Mouse (Mus musculus): ENCODE results near the gene Megf11. TPM values are rescaled to one million over a fixed set of nuclear protein-coding genes. Genes with fewer than 3 reads are reported as not detected.

Megf11 gene
- polyA plus RNA-seq, 2 experiments = 0.80 to 1.0 TPM

DNA sequence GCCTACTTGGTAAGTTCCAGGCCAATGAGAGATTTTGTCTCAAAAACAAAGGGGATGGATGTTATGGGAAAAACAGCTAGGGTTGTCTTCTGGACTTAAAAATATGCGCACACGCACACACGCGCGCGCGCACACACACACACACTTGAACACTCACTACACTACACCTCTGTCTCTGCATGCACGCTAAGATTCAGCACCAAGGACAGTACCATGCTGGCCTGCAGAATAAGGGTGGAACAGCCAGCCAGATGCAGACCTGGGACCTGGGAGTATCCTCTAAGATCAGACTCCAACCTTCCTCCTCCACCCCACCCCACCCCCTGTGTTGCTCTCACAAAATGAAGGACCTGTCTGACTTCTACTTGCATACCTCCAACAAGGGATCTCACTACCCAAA lies 239.1 kb downstream of the Megf11 start:
- H3K27ac ChIP-seq (replicated peaks; ENCODE audit: low read depth, low read length) = no peak overlapping the region
- H3K4me1 ChIP-seq (ENCODE audit: control insufficient read depth, insufficient read depth, low read length) = no peaks in the 10 kb centered on the region
- TF ChIP-seq POLR2A (IDR thresholded peaks at IDR 0.05; ENCODE audit: borderline replicate concordance, extremely low read depth, insufficient read depth, insufficient read length) = no peak
- H3K36me3 ChIP-seq (ENCODE audit: control insufficient read depth, insufficient read depth, low read length) = no peaks in the 10 kb centered on the region
- no peaks in the 10 kb centered on the region for H3K27me3 ChIP-seq (ENCODE audit: control insufficient read depth, insufficient read depth, low read length)
- WGBS = 68% methylated on average over 8 of the region's 8 CpGs
- ATAC-seq (ENCODE audit: low FRiP score, low read depth) = no peak
- H3K4me3 ChIP-seq (replicated peaks; ENCODE audit: low read length) = no peak overlapping the region
- peak; percentile 86 for DNase-seq (ENCODE audit: low spot score)
- H3K9ac ChIP-seq (ENCODE audit: low read depth, low read length, severe bottlenecking) = no peak overlapping the region
- H3K4me2 ChIP-seq (replicated peaks; ENCODE audit: low read depth, low read length, severe bottlenecking) = no peak overlapping the region
- H3K9me3 ChIP-seq (ENCODE audit: control insufficient read depth, low read length) = no peaks in the 10 kb centered on the region

DNA sequence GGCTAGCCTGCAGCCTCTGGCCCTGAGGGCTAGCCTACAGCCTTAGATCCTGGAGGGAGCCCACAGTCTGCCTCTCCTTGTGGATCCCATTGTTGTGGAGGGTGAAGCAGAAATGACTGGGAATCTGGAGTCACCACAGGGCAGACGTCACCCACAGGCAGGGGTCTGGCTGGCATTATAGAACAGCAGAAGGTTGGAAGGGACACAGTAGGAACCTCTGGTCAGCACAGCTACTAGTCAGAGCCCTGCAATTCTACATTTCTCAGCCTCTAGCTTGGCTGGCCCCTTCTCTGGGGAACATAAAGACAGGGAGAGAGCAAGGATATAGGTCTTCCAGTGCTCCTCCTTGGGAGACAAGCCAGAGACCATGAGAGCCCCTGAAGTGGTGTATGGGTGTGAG lies 244.4 kb downstream of the Megf11 start:
- no peaks in the 10 kb centered on the region for H3K36me3 ChIP-seq (ENCODE audit: control insufficient read depth, insufficient read depth, low read length)
- H3K4me3 ChIP-seq (replicated peaks; ENCODE audit: low read length) = no peak overlapping the region
- no peaks in the 10 kb centered on the region for H3K4me1 ChIP-seq (ENCODE audit: control insufficient read depth, insufficient read depth, low read length)
- H3K27me3 ChIP-seq (ENCODE audit: control insufficient read depth, insufficient read depth, low read length) = no peaks in the 10 kb centered on the region
- 65% methylated on average over 1 of the region's 1 CpGs for WGBS
- ATAC-seq (ENCODE audit: low FRiP score, low read depth) = no peak
- H3K27ac ChIP-seq (replicated peaks; ENCODE audit: low read depth, low read length) = no peak overlapping the region
- H3K9me3 ChIP-seq (ENCODE audit: control insufficient read depth, low read length) = no peaks in the 10 kb centered on the region
- no peak overlapping the region for H3K9ac ChIP-seq (ENCODE audit: low read depth, low read length, severe bottlenecking)
- TF ChIP-seq POLR2A (IDR thresholded peaks at IDR 0.05; ENCODE audit: borderline replicate concordance, extremely low read depth, insufficient read depth, insufficient read length) = no peak
- H3K4me2 ChIP-seq (replicated peaks; ENCODE audit: low read depth, low read length, severe bottlenecking) = no peak overlapping the region
- DNase-seq (ENCODE audit: low spot score) = no peak

DNA sequence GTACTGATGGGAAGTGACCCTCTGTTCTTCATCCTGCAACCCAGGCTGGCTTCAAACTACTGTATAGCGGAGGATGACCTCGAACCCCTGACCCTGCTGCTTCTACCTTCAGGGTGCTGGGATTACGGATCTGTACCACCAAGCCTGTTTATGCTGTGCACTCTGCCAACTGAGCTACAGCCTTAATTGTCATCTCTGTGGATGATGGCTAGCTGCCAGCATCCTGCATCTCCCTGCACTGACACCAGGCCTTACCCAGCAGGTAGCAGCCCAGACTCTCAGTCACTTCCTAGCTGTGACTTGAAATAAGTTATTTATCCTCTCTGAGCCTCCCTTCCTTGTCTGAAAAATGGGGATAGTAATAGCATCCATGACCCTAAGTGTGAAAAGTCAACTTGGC lies 247.7 kb downstream of the Megf11 start:
- Histone ChIP-seq H3K27me3 (ENCODE audit: control insufficient read depth, insufficient read depth, low read length) (no peaks in the 10 kb centered on the region), H3K9ac (ENCODE audit: low read depth, low read length, severe bottlenecking) (no peak overlapping the region), H3K27ac (replicated peaks; ENCODE audit: low read depth, low read length) (no peak overlapping the region), H3K4me2 (replicated peaks; ENCODE audit: low read depth, low read length, severe bottlenecking) (no peak overlapping the region), H3K4me1 (ENCODE audit: control insufficient read depth, insufficient read depth, low read length) (no peaks in the 10 kb centered on the region), H3K4me3 (replicated peaks; ENCODE audit: low read length) (no peak overlapping the region), H3K9me3 (ENCODE audit: control insufficient read depth, low read length) (no peaks in the 10 kb centered on the region), H3K36me3 (ENCODE audit: control insufficient read depth, insufficient read depth, low read length) (no peaks in the 10 kb centered on the region)
- no peak for ATAC-seq (ENCODE audit: low FRiP score, low read depth)
- WGBS = 89% methylated on average over 3 of the region's 3 CpGs
- TF ChIP-seq POLR2A (IDR thresholded peaks at IDR 0.05; ENCODE audit: borderline replicate concordance, extremely low read depth, insufficient read depth, insufficient read length) = no peak
- DNase-seq (ENCODE audit: low spot score) = no peak

DNA sequence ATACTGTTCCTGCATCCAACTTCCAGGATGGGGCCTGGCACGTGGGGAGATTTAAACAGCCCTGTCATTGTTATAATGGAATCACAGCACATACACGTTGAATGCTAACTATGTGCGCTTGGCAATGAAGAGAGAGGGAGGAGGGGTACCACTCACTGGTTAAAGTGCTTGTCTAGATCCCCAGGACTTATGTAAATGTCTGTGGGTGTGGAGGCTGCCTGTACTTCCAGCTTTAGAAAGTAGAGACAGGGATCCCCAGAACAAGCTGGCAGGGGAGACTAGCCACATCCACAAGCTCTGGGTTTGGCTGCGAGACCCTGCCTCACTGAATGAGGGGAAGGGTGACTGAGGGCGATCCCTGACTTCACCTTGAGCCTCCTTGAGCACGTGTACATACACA lies 250.7 kb downstream of the Megf11 start:
- H3K27me3 ChIP-seq (ENCODE audit: control insufficient read depth, insufficient read depth, low read length) = no peaks in the 10 kb centered on the region
- no peak for ATAC-seq (ENCODE audit: low FRiP score, low read depth)

DNA sequence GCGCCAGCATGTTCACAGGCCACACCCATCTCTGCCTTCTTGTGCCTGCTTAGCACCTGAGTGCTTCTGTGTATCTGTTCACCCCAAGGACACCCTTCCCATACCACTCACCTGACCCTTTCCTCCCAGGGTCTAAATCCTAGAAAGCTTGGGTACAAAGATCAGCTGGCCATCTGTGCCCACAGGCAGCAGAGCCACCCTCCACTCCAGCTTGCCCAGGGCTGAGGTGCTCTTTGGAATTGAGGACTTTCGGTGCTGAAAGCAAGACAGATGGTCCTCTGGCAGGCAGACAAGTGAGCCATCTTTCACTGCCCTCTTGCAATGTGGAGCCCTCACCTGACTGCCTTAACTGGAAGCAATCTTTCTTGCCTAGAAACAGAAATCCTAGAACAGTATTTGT lies 251.5 kb downstream of the Megf11 start:
- H3K27ac ChIP-seq (replicated peaks; ENCODE audit: low read depth, low read length) = no peak overlapping the region
- no peaks in the 10 kb centered on the region for H3K9me3 ChIP-seq (ENCODE audit: control insufficient read depth, low read length)
- WGBS = 78% methylated on average over 2 of the region's 2 CpGs
- TF ChIP-seq POLR2A (IDR thresholded peaks at IDR 0.05; ENCODE audit: borderline replicate concordance, extremely low read depth, insufficient read depth, insufficient read length) = no peak
- ATAC-seq (ENCODE audit: low FRiP score, low read depth) (no peak), DNase-seq (ENCODE audit: low spot score) (no peak)
- H3K4me3 ChIP-seq (replicated peaks; ENCODE audit: low read length) = no peak overlapping the region
- no peaks in the 10 kb centered on the region for H3K36me3 ChIP-seq (ENCODE audit: control insufficient read depth, insufficient read depth, low read length)
- H3K4me1 ChIP-seq (ENCODE audit: control insufficient read depth, insufficient read depth, low read length) = no peaks in the 10 kb centered on the region
- H3K9ac ChIP-seq (ENCODE audit: low read depth, low read length, severe bottlenecking) = no peak overlapping the region
- no peaks in the 10 kb centered on the region for H3K27me3 ChIP-seq (ENCODE audit: control insufficient read depth, insufficient read depth, low read length)
- H3K4me2 ChIP-seq (replicated peaks; ENCODE audit: low read depth, low read length, severe bottlenecking) = no peak overlapping the region

More for the DNA sequence above, 250.7 kb downstream of the Megf11 start:
- no peak for DNase-seq (ENCODE audit: low spot score)
- Histone ChIP-seq H3K4me1 (ENCODE audit: control insufficient read depth, insufficient read depth, low read length) (no peaks in the 10 kb centered on the region), H3K9ac (ENCODE audit: low read depth, low read length, severe bottlenecking) (no peak overlapping the region), H3K27ac (replicated peaks; ENCODE audit: low read depth, low read length) (no peak overlapping the region), H3K4me2 (replicated peaks; ENCODE audit: low read depth, low read length, severe bottlenecking) (no peak overlapping the region), H3K9me3 (ENCODE audit: control insufficient read depth, low read length) (no peaks in the 10 kb centered on the region), H3K4me3 (replicated peaks; ENCODE audit: low read length) (no peak overlapping the region), H3K36me3 (ENCODE audit: control insufficient read depth, insufficient read depth, low read length) (no peaks in the 10 kb centered on the region)
- no peak for TF ChIP-seq POLR2A (IDR thresholded peaks at IDR 0.05; ENCODE audit: borderline replicate concordance, extremely low read depth, insufficient read depth, insufficient read length)
- 66% methylated on average over 6 of the region's 6 CpGs for WGBS

DNA sequence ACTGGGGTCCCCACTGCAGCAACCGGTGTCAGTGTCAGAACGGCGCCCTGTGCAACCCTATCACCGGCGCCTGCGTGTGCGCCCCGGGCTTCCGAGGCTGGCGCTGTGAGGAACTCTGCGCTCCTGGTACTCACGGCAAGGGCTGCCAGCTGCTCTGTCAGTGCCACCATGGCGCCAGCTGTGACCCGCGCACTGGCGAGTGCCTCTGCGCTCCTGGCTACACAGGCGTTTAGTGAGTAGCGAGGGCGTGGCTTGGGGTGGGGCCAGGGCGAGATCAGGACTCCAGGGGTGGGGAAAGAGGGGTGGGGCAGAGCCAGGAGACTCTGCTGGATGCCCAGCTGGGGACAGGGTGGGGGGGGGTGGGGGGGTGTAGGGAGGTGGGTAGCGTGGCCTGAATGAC lies 252.8 kb downstream of the Megf11 start:
- Histone ChIP-seq H3K9me3 (ENCODE audit: control insufficient read depth, low read length) (no peaks in the 10 kb centered on the region), H3K36me3 (ENCODE audit: control insufficient read depth, insufficient read depth, low read length) (no peaks in the 10 kb centered on the region), H3K4me2 (replicated peaks; ENCODE audit: low read depth, low read length, severe bottlenecking) (peak overlapping the region; percentile 40), H3K4me3 (replicated peaks; ENCODE audit: low read length) (0 out of 2 replicates have a peak overlapping the region, but pooled peaks have one; percentile 18), H3K9ac (ENCODE audit: low read depth, low read length, severe bottlenecking) (no peak overlapping the region), H3K27ac (replicated peaks; ENCODE audit: low read depth, low read length) (no peak overlapping the region), H3K4me1 (ENCODE audit: control insufficient read depth, insufficient read depth, low read length) (no peaks in the 10 kb centered on the region), H3K27me3 (ENCODE audit: control insufficient read depth, insufficient read depth, low read length) (no peaks in the 10 kb centered on the region)
- no peak for DNase-seq (ENCODE audit: low spot score)
- ATAC-seq (ENCODE audit: low FRiP score, low read depth) = no peak
- 4% methylated on average over 21 of the region's 22 CpGs for WGBS
- no peak for TF ChIP-seq POLR2A (IDR thresholded peaks at IDR 0.05; ENCODE audit: borderline replicate concordance, extremely low read depth, insufficient read depth, insufficient read length)
